Mouse (Mus musculus) testis, adult 2 months (tissue): Measurements from ENCODE around the gene Apobec1.

Experiments
- CTCF ChIP-seq: fragments of 200-500 bp; IDR thresholded peaks from 2 replicates; pipeline ENCODE4 v1.5.1; 2012; ENCODE audit warnings: low read depth, mild to moderate bottlenecking, inconsistent platforms, low read length, moderate library complexity; ENCODE audit not compliant: control insufficient read depth, insufficient read depth, insufficient replicate concordance
- POLR2A ChIP-seq: fragments of 200-500 bp; IDR thresholded peaks from 2 replicates; pipeline ENCODE4 v1.6.1; 2012; ENCODE audit warnings: low read depth, mild to moderate bottlenecking, inconsistent platforms, low read length, moderate library complexity; ENCODE audit not compliant: control insufficient read depth

DNA sequence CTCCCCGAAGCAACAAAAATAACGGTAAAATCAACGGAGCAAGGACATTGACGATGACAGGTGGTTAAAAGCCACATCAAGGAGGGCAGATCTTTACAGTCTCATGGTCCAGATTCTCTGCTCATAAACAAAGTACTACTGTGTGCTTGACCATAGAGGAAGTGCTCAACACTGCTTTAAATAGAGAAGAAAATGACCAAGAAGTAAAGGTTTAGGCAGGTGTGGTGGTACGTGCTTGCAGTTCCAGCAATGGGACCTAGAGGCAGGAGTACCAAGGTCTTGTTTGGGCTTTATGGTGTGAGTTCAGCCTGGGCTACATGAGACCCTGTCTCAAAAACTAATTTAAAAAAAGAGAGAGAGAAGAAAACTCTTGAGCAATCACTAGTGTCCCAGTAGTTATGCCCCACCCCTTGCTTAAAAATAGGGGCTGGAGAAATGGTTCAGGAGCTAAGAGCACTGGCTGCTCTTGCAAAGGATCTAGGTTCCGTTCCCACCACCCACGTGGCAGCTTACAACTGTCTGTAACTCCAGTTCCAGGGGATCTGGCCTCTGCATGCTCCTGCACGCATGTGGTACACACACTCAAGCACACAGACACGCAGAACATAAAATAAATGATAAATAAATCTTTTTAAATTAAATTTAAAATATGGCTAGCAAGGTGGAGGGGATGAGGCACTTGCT, 3.0 kb downstream of the Apobec1 start:
- TF ChIP-seq POLR2A = no peak
- no peak for TF ChIP-seq CTCF
